Mouse (Mus musculus): ENCODE measurements around the gene Bpi. TPM values are rescaled to one million over a fixed set of nuclear protein-coding genes. Genes with fewer than 3 reads are reported as not detected.

The Bpi gene
- polyA plus RNA-seq, 1 experiment: not detected

DNA sequence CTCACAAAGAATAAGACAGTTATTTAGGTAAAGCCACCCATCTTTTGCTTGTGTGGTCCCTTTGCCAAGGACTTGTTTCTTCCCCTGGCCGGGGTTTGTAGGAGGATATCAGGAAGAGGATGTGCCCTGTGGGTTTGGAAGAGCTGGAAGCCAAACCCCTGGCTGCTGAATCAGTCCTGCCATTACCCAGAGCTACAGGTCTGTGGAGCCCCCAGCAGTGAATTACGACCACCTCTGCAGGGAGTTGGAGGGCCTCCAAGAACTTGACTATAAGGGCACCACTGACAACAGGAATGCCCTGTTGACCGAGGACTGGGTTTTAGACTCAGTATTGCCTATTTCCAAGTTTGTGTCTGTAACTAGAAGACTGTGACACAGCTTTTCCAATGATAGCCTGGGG lies 41.3 kb downstream of the Bpi start:
- TF ChIP-seq TCF12 (IDR thresholded peaks at IDR 0.05; ENCODE audit: insufficient read depth, poor library complexity, severe bottlenecking) (no peak), E2F4 (IDR thresholded peaks at IDR 0.05; ENCODE audit: insufficient read depth) (no peak), CEBPB (IDR thresholded peaks at IDR 0.05; ENCODE audit: insufficient read depth, poor library complexity, severe bottlenecking) (no peak)
- no peak overlapping the region for H3K4me3 ChIP-seq
- peaks cover 26% of the 10 kb centered on the region for H3K27me3 ChIP-seq (ENCODE audit: control insufficient read depth, insufficient read depth, insufficient read length)

GRCm38 (mm10) chr2:158299731-158300130 lies 41.8 kb downstream of the Bpi start:
- no peak overlapping the region for H3K4me3 ChIP-seq
- TF ChIP-seq E2F4 (IDR thresholded peaks at IDR 0.05; ENCODE audit: insufficient read depth): no peak
- no peak for TF ChIP-seq TCF12 (IDR thresholded peaks at IDR 0.05; ENCODE audit: insufficient read depth, poor library complexity, severe bottlenecking)
- TF ChIP-seq TCF3 (IDR thresholded peaks at IDR 0.05; ENCODE audit: insufficient read length, low read depth): no peak
- no peak for TF ChIP-seq CEBPB (IDR thresholded peaks at IDR 0.05; ENCODE audit: insufficient read depth, poor library complexity, severe bottlenecking)
- H3K27me3 ChIP-seq (ENCODE audit: control insufficient read depth, insufficient read depth, insufficient read length): peaks cover 26% of the 10 kb centered on the region
- no peaks in the 10 kb centered on the region for H3K36me3 ChIP-seq (ENCODE audit: control insufficient read depth, insufficient read depth)
- no peak overlapping the region for H3ac ChIP-seq (ENCODE audit: control insufficient read depth, insufficient read length)
- H3K4me2 ChIP-seq (ENCODE audit: low read depth): no peak overlapping the region
- no peaks in the 10 kb centered on the region for H3K79me2 ChIP-seq (ENCODE audit: control insufficient read depth, insufficient read depth)

More for the DNA sequence above, 41.3 kb downstream of the Bpi start:
- H3K4me2 ChIP-seq (ENCODE audit: low read depth): no peak overlapping the region
- H3ac ChIP-seq (ENCODE audit: control insufficient read depth, insufficient read length): no peak overlapping the region
- H3K36me3 ChIP-seq (ENCODE audit: control insufficient read depth, insufficient read depth): no peaks in the 10 kb centered on the region
- no peaks in the 10 kb centered on the region for H3K79me2 ChIP-seq (ENCODE audit: control insufficient read depth, insufficient read depth)

- Histone ChIP-seq H3K36me3 (ENCODE audit: control insufficient read depth, insufficient read depth) (no peaks in the 10 kb centered on the region), H3K27me3 (ENCODE audit: control insufficient read depth, insufficient read depth, insufficient read length) (peaks cover 5% of the 10 kb centered on the region), H3K4me2 (ENCODE audit: low read depth) (no peak overlapping the region), H3K79me2 (ENCODE audit: control insufficient read depth, insufficient read depth) (no peaks in the 10 kb centered on the region), H3ac (ENCODE audit: control insufficient read depth, insufficient read length) (no peak overlapping the region), H3K4me3 (no peak overlapping the region)
- TF ChIP-seq POLR2AphosphoS2 (IDR thresholded peaks at IDR 0.05; ENCODE audit: insufficient read length, low read depth) (no peak), MYOG (IDR thresholded peaks at IDR 0.05; ENCODE audit: control insufficient read depth in 1 of 3, insufficient read depth in 1 of 3, insufficient read length in 2 of 3, low read depth in 2 of 3) (no peak), REST (IDR thresholded peaks at IDR 0.05; ENCODE audit: insufficient read depth, insufficient read length) (no peak), SRF (IDR thresholded peaks at IDR 0.05; ENCODE audit: control insufficient read depth, insufficient read length, low read depth) (no peak), TCF3 (IDR thresholded peaks at IDR 0.05; ENCODE audit: insufficient read length, low read depth) (no peak), USF1 (IDR thresholded peaks at IDR 0.05; ENCODE audit: low read depth) (no peak), CEBPB (IDR thresholded peaks at IDR 0.05; ENCODE audit: insufficient read depth, poor library complexity, severe bottlenecking) (no peak), E2F4 (IDR thresholded peaks at IDR 0.05; ENCODE audit: insufficient read depth) (no peak), MYOD1 (IDR thresholded peaks at IDR 0.05; ENCODE audit: control insufficient read depth in 1 of 3, insufficient read length in 2 of 3, low read depth in 2 of 3) (no peak), MAX (IDR thresholded peaks at IDR 0.05; ENCODE audit: low read depth) (no peak), TCF12 (IDR thresholded peaks at IDR 0.05; ENCODE audit: insufficient read depth, poor library complexity, severe bottlenecking) (no peak)
These were observed 44.9 kb downstream of the Bpi start for GRCm38 (mm10) chr2:158302807-158303206.

GRCm38 (mm10) chr2:158305948-158306695 lies 48.2 kb downstream of the Bpi start, which contains the start of gene Lbp:
Gene Lbp, plus strand, starts transcription at chr2:158306493.
- no peaks in the 10 kb centered on the region for H3K36me3 ChIP-seq (ENCODE audit: control insufficient read depth, insufficient read depth)
- no peaks in the 10 kb centered on the region for H3K79me2 ChIP-seq (ENCODE audit: control insufficient read depth, insufficient read depth)
- H3K27me3 ChIP-seq (ENCODE audit: control insufficient read depth, insufficient read depth, insufficient read length): peaks cover 5% of the 10 kb centered on the region
- no peak within 1 kb of the TSS for H3ac ChIP-seq (ENCODE audit: control insufficient read depth, insufficient read length)
- no peak within 1 kb of the TSS for H3K4me3 ChIP-seq
- TF ChIP-seq TCF3 (IDR thresholded peaks at IDR 0.05; ENCODE audit: insufficient read length, low read depth) (no peak), CEBPB (IDR thresholded peaks at IDR 0.05; ENCODE audit: insufficient read depth, poor library complexity, severe bottlenecking) (no peak), E2F4 (IDR thresholded peaks at IDR 0.05; ENCODE audit: insufficient read depth) (no peak), USF1 (IDR thresholded peaks at IDR 0.05; ENCODE audit: low read depth) (no peak), TCF12 (IDR thresholded peaks at IDR 0.05; ENCODE audit: insufficient read depth, poor library complexity, severe bottlenecking) (no peak), MYOD1 (IDR thresholded peaks at IDR 0.05; ENCODE audit: control insufficient read depth in 1 of 3, insufficient read length in 2 of 3, low read depth in 2 of 3) (no peak)
- H3K4me2 ChIP-seq (ENCODE audit: low read depth): no peak within 1 kb of the TSS

GRCm38 (mm10) chr2:158306696-158307049 lies 48.8 kb downstream of the Bpi start:
- no peak overlapping the region for H3ac ChIP-seq (ENCODE audit: control insufficient read depth, insufficient read length)
- H3K79me2 ChIP-seq (ENCODE audit: control insufficient read depth, insufficient read depth): no peaks in the 10 kb centered on the region
- TF ChIP-seq REST (IDR thresholded peaks at IDR 0.05; ENCODE audit: insufficient read depth, insufficient read length): no peak
- TF ChIP-seq TCF3 (IDR thresholded peaks at IDR 0.05; ENCODE audit: insufficient read length, low read depth): no peak
- no peak for TF ChIP-seq MAX (IDR thresholded peaks at IDR 0.05; ENCODE audit: low read depth)
- no peak for TF ChIP-seq TCF12 (IDR thresholded peaks at IDR 0.05; ENCODE audit: insufficient read depth, poor library complexity, severe bottlenecking)
- no peak for TF ChIP-seq POLR2AphosphoS2 (IDR thresholded peaks at IDR 0.05; ENCODE audit: insufficient read length, low read depth)
- TF ChIP-seq MYOG (IDR thresholded peaks at IDR 0.05; ENCODE audit: control insufficient read depth in 1 of 3, insufficient read depth in 1 of 3, insufficient read length in 2 of 3, low read depth in 2 of 3): no peak
- no peak for TF ChIP-seq MYOD1 (IDR thresholded peaks at IDR 0.05; ENCODE audit: control insufficient read depth in 1 of 3, insufficient read length in 2 of 3, low read depth in 2 of 3)
- TF ChIP-seq POLR2A (IDR thresholded peaks at IDR 0.05; ENCODE audit: insufficient read length, low read depth): no peak
- no peak for TF ChIP-seq E2F4 (IDR thresholded peaks at IDR 0.05; ENCODE audit: insufficient read depth)
- no peak for TF ChIP-seq CEBPB (IDR thresholded peaks at IDR 0.05; ENCODE audit: insufficient read depth, poor library complexity, severe bottlenecking)
- TF ChIP-seq SRF (IDR thresholded peaks at IDR 0.05; ENCODE audit: control insufficient read depth, insufficient read length, low read depth): no peak
- TF ChIP-seq USF1 (IDR thresholded peaks at IDR 0.05; ENCODE audit: low read depth): no peak
- no peak overlapping the region for H3K4me2 ChIP-seq (ENCODE audit: low read depth)
- no peaks in the 10 kb centered on the region for H3K36me3 ChIP-seq (ENCODE audit: control insufficient read depth, insufficient read depth)
- peaks cover 5% of the 10 kb centered on the region for H3K27me3 ChIP-seq (ENCODE audit: control insufficient read depth, insufficient read depth, insufficient read length)
- no peak overlapping the region for H3K4me3 ChIP-seq
